Comparison of ENCODE assay signal across 29 mouse cellular contexts in the genomic region with DNA sequence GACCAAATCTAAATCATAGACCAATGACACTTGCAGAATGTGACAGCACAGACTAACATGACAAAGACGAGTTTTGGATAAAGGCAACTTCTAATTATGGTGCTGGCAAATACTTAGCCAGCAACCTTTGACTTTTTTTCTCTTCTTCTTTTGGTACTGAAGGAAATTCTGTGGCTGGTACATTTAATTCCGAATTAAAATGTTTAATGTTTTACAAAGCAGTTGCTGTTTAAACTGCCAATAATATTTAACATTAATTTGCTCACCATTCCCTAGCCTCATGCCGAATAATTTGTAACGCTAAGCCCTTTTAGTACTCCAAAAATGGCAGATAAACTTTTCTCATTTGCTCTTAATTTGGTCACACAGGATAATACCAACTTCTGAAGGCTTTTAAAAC.
"Had no signal": no experiment of that assay in that cellular context is flagged by ENCODE, and none has a peak within 500 bp of the region (broad histone marks: within the 10 kb centered on the region; RNA-seq: fewer than 3 reads in every experiment).

No protein-coding gene starts in this region.

- H3K4me2 ChIP-seq: embryonic facial prominence, embryonic 12.5 days; embryonic facial prominence, embryonic 13.5 days; embryonic facial prominence, embryonic 15.5 days; forebrain, embryonic 12.5 days; forebrain, embryonic 13.5 days; forebrain, embryonic 15.5 days had no signal

- H3K27me3 ChIP-seq: embryonic facial prominence, embryonic 12.5 days; embryonic facial prominence, embryonic 13.5 days; embryonic facial prominence, embryonic 15.5 days; forebrain, embryonic 12.5 days; forebrain, embryonic 13.5 days; forebrain, embryonic 15.5 days had no signal

- ATAC-seq: forebrain, embryonic 13.5 days; forebrain, embryonic 14.5 days; forebrain, embryonic 15.5 days; forebrain, embryonic 16.5 days; forebrain, postnatal 0 days had no signal

- H3K4me1 ChIP-seq: embryonic facial prominence, embryonic 10.5 days; embryonic facial prominence, embryonic 12.5 days; embryonic facial prominence, embryonic 13.5 days; embryonic facial prominence, embryonic 15.5 days; forebrain, embryonic 10.5 days; forebrain, embryonic 12.5 days; forebrain, embryonic 13.5 days; forebrain, embryonic 15.5 days had no signal

- DNase-seq: cerebellum, adult 2 months; cerebellum, adult 8-10 months; cerebellum, adult 9-10 months; cerebellum, adult 9-11 months; cerebellum, postnatal 10 days; cerebellum, postnatal 14 days; cerebellum, postnatal 25 days; cerebellum, postnatal 36 days; embryo, embryonic 11 days; forebrain, postnatal 0 days; gastrocnemius, adult 2 months; gastrocnemius, postnatal 10 days; gastrocnemius, postnatal 14 days; gastrocnemius, postnatal 25 days; gastrocnemius, postnatal 36 days; heart, adult 11 months; heart, adult 18-20 months; heart, adult 2 months had no signal

- H3K9ac ChIP-seq: embryonic facial prominence, embryonic 12.5 days; embryonic facial prominence, embryonic 13.5 days; embryonic facial prominence, embryonic 15.5 days; forebrain, embryonic 12.5 days; forebrain, embryonic 13.5 days; forebrain, embryonic 15.5 days; forebrain, postnatal 0 days had no signal

- H3K9me3 ChIP-seq: embryonic facial prominence, embryonic 10.5 days; embryonic facial prominence, embryonic 12.5 days; embryonic facial prominence, embryonic 13.5 days; embryonic facial prominence, embryonic 15.5 days; forebrain, embryonic 10.5 days; forebrain, embryonic 12.5 days; forebrain, embryonic 13.5 days; forebrain, embryonic 15.5 days had no signal

- H3K36me3 ChIP-seq: embryonic facial prominence, embryonic 10.5 days; embryonic facial prominence, embryonic 12.5 days; embryonic facial prominence, embryonic 13.5 days; embryonic facial prominence, embryonic 15.5 days; forebrain, embryonic 10.5 days; forebrain, embryonic 12.5 days; forebrain, embryonic 15.5 days had no signal

- H3K4me3 ChIP-seq: embryonic facial prominence, embryonic 10.5 days; embryonic facial prominence, embryonic 12.5 days; embryonic facial prominence, embryonic 13.5 days; embryonic facial prominence, embryonic 15.5 days; erythroblast, embryonic 14.5 days; forebrain, embryonic 10.5 days; forebrain, embryonic 12.5 days; forebrain, embryonic 13.5 days; forebrain, embryonic 15.5 days; gastrocnemius, adult 2 months; heart, adult 2 months had no signal

- H3K27ac ChIP-seq: embryonic facial prominence, embryonic 10.5 days; embryonic facial prominence, embryonic 12.5 days; embryonic facial prominence, embryonic 13.5 days; embryonic facial prominence, embryonic 15.5 days; forebrain, embryonic 10.5 days; forebrain, embryonic 12.5 days; forebrain, embryonic 13.5 days; forebrain, embryonic 15.5 days; gastrocnemius, adult 2 months; heart, adult 2 months had no signal
